Mouse (Mus musculus): ENCODE results near the gene Gm37419. TPM values are rescaled to one million over a fixed set of nuclear protein-coding genes. Genes with fewer than 3 reads are reported as not detected.

Gene Gm37419
- polyA plus RNA-seq, 1 experiment from 2014 or later = not detected

GRCm38 (mm10) chr16:23990161-23990970 is 2.1 kb downstream of the Gm37419 start:
- H3K4me2 ChIP-seq = peak overlapping the region; percentile 88
- H3K4me1 ChIP-seq = peaks cover 37% of the 10 kb centered on the region
- no peaks in the 10 kb centered on the region for H3K36me3 ChIP-seq (ENCODE audit: poor library complexity, severe bottlenecking)
- peaks cover 15% of the 10 kb centered on the region for H3K27me3 ChIP-seq
- peak overlapping the region; percentile 98 for H3K27ac ChIP-seq
- H3K9me3 ChIP-seq (replicated peaks) = no peaks in the 10 kb centered on the region
- no peak for ATAC-seq
- H3K4me3 ChIP-seq = peak overlapping the region; percentile 74
- 24% methylated on average over 11 of the region's 11 CpGs for WGBS
- H3K9ac ChIP-seq = peak overlapping the region; percentile 91

GRCm38 (mm10) chr16:23991170-23991569 is 2.9 kb downstream of the Gm37419 start:
- Histone ChIP-seq H3K27me3 (peaks cover 8% of the 10 kb centered on the region), H3K4me1 (peaks cover 31% of the 10 kb centered on the region), H3K36me3 (ENCODE audit: poor library complexity, severe bottlenecking) (no peaks in the 10 kb centered on the region), H3K4me2 (peak overlapping the region; percentile 88; the same call in 1 of the 2 replicates), H3K9ac (no peak overlapping the region), H3K27ac (no peak overlapping the region), H3K4me3 (no peak overlapping the region), H3K9me3 (replicated peaks) (no peaks in the 10 kb centered on the region)
- under 1% methylated on average over 4 of the region's 4 CpGs for WGBS
- ATAC-seq = no peak

GRCm38 (mm10) chr16:23991846-23992580 is 3.7 kb downstream of the Gm37419 start:
- Histone ChIP-seq H3K36me3 (ENCODE audit: poor library complexity, severe bottlenecking) (no peaks in the 10 kb centered on the region), H3K27ac (no peak overlapping the region), H3K9me3 (replicated peaks) (no peaks in the 10 kb centered on the region), H3K4me2 (no peak overlapping the region; the same call in 1 of the 2 replicates), H3K4me1 (peaks cover 22% of the 10 kb centered on the region), H3K4me3 (no peak overlapping the region), H3K27me3 (peaks cover under 1% of the 10 kb centered on the region), H3K9ac (no peak overlapping the region)
- 89% methylated on average over 14 of the region's 14 CpGs for WGBS
- ATAC-seq = no peak

GRCm38 (mm10) chr16:23993351-23994321 is 5.4 kb downstream of the Gm37419 start:
- Histone ChIP-seq H3K9ac (no peak overlapping the region), H3K4me2 (no peak overlapping the region), H3K36me3 (ENCODE audit: poor library complexity, severe bottlenecking) (no peaks in the 10 kb centered on the region; the same call in 1 of the 2 replicates), H3K4me3 (no peak overlapping the region), H3K27me3 (no peaks in the 10 kb centered on the region), H3K9me3 (replicated peaks) (no peaks in the 10 kb centered on the region), H3K4me1 (peaks cover 21% of the 10 kb centered on the region), H3K27ac (no peak overlapping the region)
- ATAC-seq = no peak
- WGBS = 68% methylated on average over 17 of the region's 17 CpGs

DNA sequence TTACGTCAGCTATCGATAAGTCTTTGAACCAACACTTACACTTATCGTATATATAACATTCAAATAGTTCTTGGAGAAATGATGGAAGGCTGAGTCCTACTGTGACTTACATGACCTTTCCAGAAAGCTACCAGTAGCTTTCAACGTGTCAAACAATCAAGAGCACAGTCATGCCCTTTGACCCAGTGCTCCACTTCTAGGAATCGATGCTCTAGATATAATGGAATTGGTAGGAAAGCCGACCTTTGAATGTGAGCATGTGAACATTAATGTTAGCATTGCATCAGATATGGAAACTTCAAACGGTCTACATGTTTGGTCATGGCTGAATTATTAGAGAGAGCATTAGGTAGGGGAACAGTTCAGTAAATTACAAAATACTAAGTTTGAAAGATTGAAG is 8.1 kb downstream of the Gm37419 start:
- Histone ChIP-seq H3K36me3 (ENCODE audit: poor library complexity, severe bottlenecking) (no peaks in the 10 kb centered on the region; the same call in 1 of the 2 replicates), H3K27ac (no peak overlapping the region), H3K9ac (no peak overlapping the region), H3K27me3 (no peaks in the 10 kb centered on the region), H3K9me3 (replicated peaks) (no peaks in the 10 kb centered on the region), H3K4me3 (no peak overlapping the region), H3K4me2 (no peak overlapping the region), H3K4me1 (peaks cover 4% of the 10 kb centered on the region; the same call in 1 of the 2 replicates)
- 92% methylated on average over 7 of the region's 7 CpGs for WGBS
- ATAC-seq = no peak

GRCm38 (mm10) chr16:23997228-23997627 is 8.9 kb downstream of the Gm37419 start:
- Histone ChIP-seq H3K9ac (no peak overlapping the region), H3K4me3 (no peak overlapping the region), H3K27ac (no peak overlapping the region), H3K36me3 (ENCODE audit: poor library complexity, severe bottlenecking) (no peaks in the 10 kb centered on the region; the same call in 1 of the 2 replicates), H3K4me1 (no peaks in the 10 kb centered on the region), H3K9me3 (replicated peaks) (no peaks in the 10 kb centered on the region), H3K4me2 (no peak overlapping the region), H3K27me3 (no peaks in the 10 kb centered on the region)
- 88% methylated on average over 3 of the region's 3 CpGs for whole genome bisulfite sequencing
- ATAC-seq = no peak

DNA sequence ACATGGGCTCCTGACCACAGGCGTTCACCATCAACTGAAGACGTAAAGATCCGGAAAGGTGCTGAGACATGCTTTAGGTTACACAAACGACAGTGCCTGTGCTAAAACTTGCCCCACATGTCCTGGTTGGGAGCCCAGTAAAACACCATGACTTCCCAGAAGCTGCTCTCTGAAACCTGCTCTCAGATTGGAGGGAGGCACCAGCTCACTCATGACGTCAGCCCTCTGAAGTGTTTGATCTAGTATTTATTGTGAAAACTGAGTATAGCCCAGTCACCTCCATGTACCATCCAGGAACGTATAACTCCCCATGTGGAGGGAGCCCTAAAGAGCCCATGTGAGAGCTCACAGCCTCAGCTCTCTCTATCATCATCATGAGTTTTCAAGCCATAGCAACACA is 9.6 kb downstream of the Gm37419 start:
- Histone ChIP-seq H3K4me2 (no peak overlapping the region), H3K4me3 (no peak overlapping the region), H3K36me3 (ENCODE audit: poor library complexity, severe bottlenecking) (no peaks in the 10 kb centered on the region; the same call in 1 of the 2 replicates), H3K9ac (no peak overlapping the region), H3K4me1 (no peaks in the 10 kb centered on the region), H3K27me3 (no peaks in the 10 kb centered on the region), H3K9me3 (replicated peaks) (no peaks in the 10 kb centered on the region), H3K27ac (no peak overlapping the region)
- no peak for ATAC-seq
- WGBS = 88% methylated on average over 6 of the region's 6 CpGs

GRCm38 (mm10) chr16:24005928-24006327 is 17.6 kb downstream of the Gm37419 start:
- ATAC-seq = no peak
- no peak overlapping the region for H3K4me3 ChIP-seq
- 88% methylated on average over 8 of the region's 8 CpGs for WGBS
- H3K4me2 ChIP-seq = no peak overlapping the region
- H3K4me1 ChIP-seq = no peaks in the 10 kb centered on the region
- H3K27me3 ChIP-seq = no peaks in the 10 kb centered on the region
- H3K9ac ChIP-seq = no peak overlapping the region
- no peak overlapping the region for H3K27ac ChIP-seq
- no peaks in the 10 kb centered on the region for H3K36me3 ChIP-seq (ENCODE audit: poor library complexity, severe bottlenecking)
- no peaks in the 10 kb centered on the region for H3K9me3 ChIP-seq (replicated peaks)

DNA sequence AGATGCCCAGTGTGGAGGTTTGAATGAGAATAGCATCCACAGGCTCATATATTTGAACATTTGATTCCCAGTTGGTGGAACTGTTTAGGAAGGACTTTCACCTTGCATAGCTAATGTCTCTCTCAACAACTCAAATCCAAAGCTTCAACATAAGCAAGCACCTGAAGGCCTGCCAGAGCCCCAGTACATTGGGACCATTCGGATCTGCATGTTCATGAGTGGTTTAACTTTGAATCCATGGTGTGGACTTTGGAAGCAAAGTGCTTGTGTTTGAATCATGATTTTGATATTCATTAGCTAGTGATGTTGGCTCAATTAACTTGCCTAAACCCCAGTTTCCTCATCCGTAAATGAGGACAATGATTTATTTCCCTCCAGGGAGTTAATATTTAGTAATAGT is 21.6 kb downstream of the Gm37419 start:
- 99% methylated on average over 2 of the region's 2 CpGs for WGBS
- no peaks in the 10 kb centered on the region for H3K36me3 ChIP-seq (ENCODE audit: poor library complexity, severe bottlenecking)
- H3K4me3 ChIP-seq = no peak overlapping the region
- no peaks in the 10 kb centered on the region for H3K27me3 ChIP-seq
- no peaks in the 10 kb centered on the region for H3K9me3 ChIP-seq (replicated peaks)
- no peak for ATAC-seq
- no peak overlapping the region for H3K4me2 ChIP-seq
- H3K4me1 ChIP-seq = no peaks in the 10 kb centered on the region
- no peak overlapping the region for H3K27ac ChIP-seq
- H3K9ac ChIP-seq = no peak overlapping the region

GRCm38 (mm10) chr16:24011306-24011705 is 23.0 kb downstream of the Gm37419 start:
- Histone ChIP-seq H3K4me3 (no peak overlapping the region), H3K9ac (no peak overlapping the region), H3K9me3 (replicated peaks) (no peaks in the 10 kb centered on the region), H3K4me1 (no peaks in the 10 kb centered on the region), H3K36me3 (ENCODE audit: poor library complexity, severe bottlenecking) (no peaks in the 10 kb centered on the region), H3K4me2 (no peak overlapping the region), H3K27ac (no peak overlapping the region), H3K27me3 (no peaks in the 10 kb centered on the region)
- WGBS = 73% methylated on average over 3 of the region's 3 CpGs
- no peak for ATAC-seq

GRCm38 (mm10) chr16:24012066-24012465 is 23.8 kb downstream of the Gm37419 start:
- no peaks in the 10 kb centered on the region for H3K36me3 ChIP-seq (ENCODE audit: poor library complexity, severe bottlenecking)
- no peak overlapping the region for H3K4me2 ChIP-seq
- H3K27me3 ChIP-seq = no peaks in the 10 kb centered on the region
- no peak overlapping the region for H3K9ac ChIP-seq
- no peak overlapping the region for H3K4me3 ChIP-seq
- H3K4me1 ChIP-seq = no peaks in the 10 kb centered on the region
- no peak for ATAC-seq
- no peak overlapping the region for H3K27ac ChIP-seq
- H3K9me3 ChIP-seq (replicated peaks) = no peaks in the 10 kb centered on the region
- WGBS = 54% methylated on average over 3 of the region's 3 CpGs

Measured in forebrain, embryonic 13.5 days (tissue).